Mouse (Mus musculus): ENCODE results near the gene Skida1.

The Skida1 gene

DNA sequence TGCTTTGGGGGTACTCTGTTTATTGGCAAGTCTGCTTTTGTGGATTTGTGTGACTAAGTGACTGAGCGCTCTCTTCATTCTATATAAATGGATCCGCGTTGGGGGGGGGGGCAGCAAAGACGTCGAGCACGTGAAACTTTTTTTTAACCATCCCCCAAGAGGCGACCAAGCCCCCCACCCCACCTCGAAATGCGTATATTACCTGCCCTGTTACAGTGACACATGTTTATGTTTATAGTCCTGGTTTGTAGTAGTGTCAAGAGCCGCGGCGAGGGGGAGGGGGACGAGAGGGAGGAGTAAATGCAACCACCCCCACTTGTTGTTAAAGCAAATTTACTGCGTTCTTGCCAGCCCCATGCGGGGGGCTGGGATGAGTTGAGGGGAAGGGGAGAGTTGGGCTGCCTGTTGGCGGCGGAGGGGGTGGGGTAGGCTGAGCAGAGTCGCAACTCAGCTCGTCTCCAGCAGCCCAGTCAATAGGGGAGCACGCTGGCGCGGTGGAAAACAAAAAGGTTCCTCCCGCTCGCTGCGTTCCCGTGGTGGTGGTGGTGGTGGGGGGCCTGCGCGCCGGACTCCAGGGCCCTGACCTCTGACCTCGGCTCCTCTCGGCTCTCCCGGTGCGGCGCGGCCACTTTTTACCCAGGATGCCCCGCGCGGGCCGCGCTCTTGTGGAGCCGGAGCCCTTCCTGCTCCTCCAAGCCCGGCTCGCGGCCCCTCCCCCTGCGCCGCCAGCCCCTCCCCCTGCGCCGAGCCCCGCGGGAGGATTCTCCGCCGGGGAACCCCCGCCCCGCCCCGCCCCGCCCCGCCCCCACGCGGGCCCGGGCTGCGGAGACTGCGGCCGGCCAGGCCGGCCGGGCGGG is 7.3 kb upstream of the Skida1 start:
- DNase-seq (ENCODE audit: low read depth, low spot score) = peak; percentile 95

DNA sequence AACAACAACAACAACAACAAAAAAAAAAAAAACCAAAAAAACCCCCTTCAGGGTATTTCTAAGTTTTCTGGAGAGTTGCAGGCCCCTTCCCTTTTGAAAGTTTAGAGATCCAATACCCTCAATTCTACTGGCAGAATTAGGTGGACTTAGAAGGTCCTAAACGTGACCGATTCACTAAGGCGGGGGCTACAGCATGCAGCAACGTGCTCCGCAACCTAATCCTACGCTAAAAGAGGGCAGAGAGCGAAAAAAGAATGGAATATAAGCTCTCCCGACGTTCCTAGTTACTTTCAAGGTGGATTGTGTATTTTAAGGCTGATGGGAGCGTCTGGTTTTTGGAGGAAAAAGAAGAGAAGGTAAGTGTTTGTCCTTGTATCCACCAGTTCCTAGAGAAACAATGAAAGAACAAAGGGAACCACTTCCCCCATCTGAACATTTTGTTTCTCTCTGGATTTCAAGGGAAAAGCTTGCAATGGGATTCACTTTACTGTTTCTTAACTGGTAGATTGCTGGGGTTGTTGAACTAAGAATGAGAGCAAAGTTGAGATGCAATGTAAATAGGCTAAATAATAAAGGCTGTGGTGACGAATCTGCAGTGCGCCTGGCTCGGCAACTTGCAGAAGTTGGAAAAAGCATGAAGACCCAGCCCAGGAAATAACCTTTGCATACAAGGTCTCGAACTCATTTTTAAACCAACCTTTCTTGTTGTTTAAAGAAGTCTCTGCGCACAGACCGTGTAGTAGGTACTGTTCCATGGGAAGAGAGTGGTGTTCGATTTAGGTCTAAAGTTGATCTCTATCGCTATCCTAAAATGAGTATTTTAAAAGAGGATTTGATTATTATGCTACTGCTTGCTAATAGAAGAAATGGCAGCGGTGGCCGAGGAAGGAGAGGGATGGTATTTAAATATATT is 6.4 kb upstream of the Skida1 start, which contains the start of gene Mllt10:
Mllt10 (plus strand) TSS at position 222 of the 913 bp plus-strand sequence.
- DNase-seq (ENCODE audit: low read depth, low spot score) = no peak

DNA sequence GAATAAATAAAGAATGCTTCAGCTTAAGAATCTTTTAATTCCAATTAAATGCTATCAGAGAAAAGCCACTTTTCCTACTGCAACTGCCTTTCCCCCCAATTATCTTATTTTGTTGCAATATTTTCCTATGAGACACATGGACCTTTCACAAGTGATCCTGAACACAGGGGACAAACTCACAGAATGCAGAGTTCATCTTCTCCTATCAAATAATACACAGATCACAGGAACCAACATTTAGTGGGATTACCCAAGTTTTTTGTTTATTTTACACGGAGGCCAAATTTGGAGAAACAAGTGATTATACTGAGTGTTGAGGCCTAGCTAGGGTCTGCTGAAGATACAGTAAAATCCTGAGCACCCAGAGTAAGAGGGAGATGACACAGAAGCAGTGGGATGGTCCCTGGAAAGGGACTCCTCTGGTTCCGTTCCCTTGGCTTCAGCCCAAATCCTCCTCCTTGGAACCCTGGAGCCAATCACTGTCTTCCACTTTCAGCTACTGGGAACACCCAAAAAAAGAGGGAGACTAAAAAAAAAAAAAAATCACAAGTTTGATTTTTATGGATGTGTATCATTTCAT is 5.2 kb upstream of the Skida1 start:
- peak; percentile 37 for DNase-seq (ENCODE audit: low read depth, low spot score)

GRCm38 (mm10) chr2:18053243-18053950 is 4.5 kb upstream of the Skida1 start:
- DNase-seq (ENCODE audit: low read depth, low spot score) = no peak

DNA sequence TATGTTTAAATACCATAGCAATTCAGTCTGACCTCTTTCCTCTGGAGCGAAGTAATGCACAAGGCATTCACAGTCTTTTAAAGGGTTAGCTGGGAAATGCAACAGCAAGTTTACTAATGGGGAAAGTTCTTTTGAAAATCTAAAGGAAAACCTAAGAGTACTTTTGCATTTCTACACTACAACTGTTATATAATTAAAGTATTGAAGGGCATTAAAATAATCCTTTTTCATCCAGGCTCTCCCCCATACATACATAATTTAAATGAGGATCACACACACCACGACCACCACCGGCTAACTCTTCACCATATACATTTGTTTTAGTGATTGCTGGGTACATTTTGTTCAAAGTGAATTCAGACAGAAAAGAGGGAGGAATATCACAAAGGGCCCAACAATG is 3.7 kb upstream of the Skida1 start:
- DNase-seq (ENCODE audit: low read depth, low spot score) = no peak

DNA sequence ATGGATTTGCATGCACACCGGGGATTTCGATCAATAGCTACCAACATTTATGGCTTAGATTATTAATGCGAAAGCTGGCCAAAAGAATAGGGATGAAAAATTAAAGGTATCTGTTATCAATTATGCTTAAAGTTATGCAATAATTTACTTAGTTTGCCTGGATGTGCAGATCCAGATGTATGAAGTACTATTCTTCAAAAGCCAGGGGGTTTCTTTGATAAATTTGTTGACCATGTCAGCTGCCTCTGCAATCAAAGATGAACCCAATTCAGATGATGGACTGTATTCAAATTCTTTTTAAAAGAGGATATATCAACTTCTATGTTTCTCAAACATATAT is 3.0 kb upstream of the Skida1 start:
- DNase-seq (ENCODE audit: low read depth, low spot score) = no peak

DNA sequence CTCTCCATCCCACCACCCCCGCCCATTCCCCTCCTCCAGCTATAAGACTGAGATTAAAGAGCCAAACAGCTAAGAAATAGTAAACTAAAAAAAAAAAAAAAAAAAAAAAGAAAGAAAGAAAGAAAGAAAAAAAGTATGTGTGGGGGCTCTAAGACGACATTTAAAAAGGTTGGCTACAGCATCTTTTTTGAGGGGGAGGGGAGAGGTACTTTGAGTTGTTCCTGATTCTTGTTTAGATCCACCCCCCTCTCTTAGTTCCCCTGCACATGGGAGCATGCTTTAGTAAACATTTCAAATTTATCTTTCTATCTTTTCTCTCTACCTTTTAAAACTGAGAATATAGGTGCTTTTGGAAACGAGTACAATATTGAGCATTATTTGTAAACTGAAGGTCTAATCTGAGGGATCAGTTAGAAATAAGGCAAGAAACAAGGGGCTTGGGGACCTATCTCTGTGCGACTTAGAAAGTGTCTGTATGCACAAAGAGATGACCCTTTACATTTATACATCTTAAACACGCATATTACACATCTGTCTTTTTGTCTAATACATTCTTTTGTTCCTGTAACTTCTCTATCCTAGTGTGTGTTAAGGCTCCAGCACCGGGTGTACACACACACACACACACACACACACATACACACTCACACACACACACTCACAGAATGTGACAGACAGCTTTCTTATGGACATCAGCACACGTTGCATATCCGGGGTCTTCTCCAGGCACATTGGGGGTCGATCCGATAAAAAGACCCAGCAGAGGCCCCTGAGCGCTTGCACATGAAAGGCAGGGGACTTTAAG is 2.4 kb upstream of the Skida1 start:
- DNase-seq (ENCODE audit: low read depth, low spot score) = no peak

GRCm38 (mm10) chr2:18050541-18050985 is 1.7 kb upstream of the Skida1 start:
- DNase-seq (ENCODE audit: low read depth, low spot score) = no peak

GRCm38 (mm10) chr2:18050018-18050417 is 1.2 kb upstream of the Skida1 start:
- no peak for DNase-seq (ENCODE audit: low read depth, low spot score)

- DNase-seq (ENCODE audit: low read depth, low spot score) = no peak
These were observed 499 bp upstream of the Skida1 start for GRCm38 (mm10) chr2:18049279-18049821.

GRCm38 (mm10) chr2:18047646-18048452 is 1.0 kb downstream of the Skida1 start:
- peak; percentile 85 for DNase-seq (ENCODE audit: low read depth, low spot score)

DNA sequence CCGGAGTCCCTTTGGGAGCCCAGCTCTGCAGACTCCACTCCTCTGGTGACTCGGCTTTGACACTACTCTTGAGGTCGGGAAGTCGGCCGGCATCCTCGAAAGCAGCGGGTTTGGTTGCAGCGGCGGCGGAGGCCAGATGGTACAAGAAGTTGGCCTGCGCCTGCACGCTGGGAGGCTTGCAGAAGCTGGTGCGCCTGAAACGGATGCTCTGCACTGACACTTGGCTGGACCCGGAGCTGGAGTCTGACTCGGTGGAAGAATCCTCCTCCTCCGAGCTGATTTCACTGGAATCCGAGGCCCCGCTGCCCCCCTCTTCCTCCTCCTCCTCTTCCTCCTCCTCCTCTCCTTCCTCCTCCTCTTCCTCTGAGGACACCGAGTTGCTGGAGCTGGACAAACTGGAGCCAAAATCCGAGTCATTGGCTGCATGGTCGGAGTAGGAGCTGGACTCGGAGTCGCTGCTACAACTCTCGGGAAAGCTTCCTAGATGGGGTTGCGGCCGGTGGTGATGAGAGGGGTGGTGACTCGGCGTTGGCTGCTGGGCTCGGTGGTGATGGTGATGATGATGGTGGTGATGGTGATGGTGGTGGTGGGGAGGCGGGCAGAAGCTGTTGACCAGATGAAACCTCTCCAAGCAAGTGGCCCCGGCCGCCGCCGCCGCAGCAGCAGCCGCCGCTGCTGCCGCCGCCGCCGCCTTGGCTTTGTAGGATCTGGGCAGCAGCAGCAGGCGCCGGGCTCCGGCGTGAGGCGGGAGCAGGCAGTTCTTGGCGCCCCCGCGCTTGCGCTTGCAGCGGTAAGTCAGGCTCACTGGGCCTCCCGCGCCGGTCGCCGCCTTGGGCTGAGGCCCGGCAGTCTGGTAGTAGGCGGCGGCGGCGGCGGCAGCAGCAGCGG is 1.8 kb downstream of the Skida1 start:
- DNase-seq (ENCODE audit: low read depth, low spot score) = peak; percentile 90

GRCm38 (mm10) chr2:18046186-18046585 is 2.7 kb downstream of the Skida1 start:
- DNase-seq (ENCODE audit: low read depth, low spot score) = no peak

- DNase-seq (ENCODE audit: low read depth, low spot score) = no peak
These were observed 3.1 kb downstream of the Skida1 start for GRCm38 (mm10) chr2:18045781-18046181.

DNA sequence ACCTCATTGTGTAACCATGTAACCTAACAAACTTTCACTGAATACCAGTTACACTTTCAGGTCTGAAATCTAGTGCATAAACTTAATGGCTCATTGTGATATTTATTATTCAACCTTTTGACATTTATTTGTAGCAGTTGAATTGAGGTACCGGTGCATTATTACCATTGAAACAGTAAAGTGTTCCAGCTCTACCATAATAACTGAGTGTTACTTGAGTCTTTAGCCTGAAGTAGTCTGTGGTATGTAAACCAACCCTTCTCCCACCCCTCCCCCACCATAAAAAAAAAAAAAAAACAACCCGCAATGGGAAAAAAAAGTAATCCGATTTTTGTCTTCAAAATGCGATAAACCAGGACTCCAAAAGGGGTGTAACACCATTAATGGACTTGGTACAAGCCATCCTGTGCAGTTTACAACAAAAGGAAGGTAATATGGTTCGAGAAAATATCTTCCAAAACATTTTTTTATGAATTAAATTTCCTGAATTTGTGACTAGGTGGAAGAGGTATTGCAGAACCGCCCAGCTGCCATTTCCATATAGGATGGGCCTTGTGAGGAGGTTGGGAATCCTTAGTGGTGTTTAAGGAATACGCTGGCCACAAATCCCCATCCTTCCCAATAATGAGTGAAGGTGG is 3.6 kb downstream of the Skida1 start:
- no peak for DNase-seq (ENCODE audit: low read depth, low spot score)

DNA sequence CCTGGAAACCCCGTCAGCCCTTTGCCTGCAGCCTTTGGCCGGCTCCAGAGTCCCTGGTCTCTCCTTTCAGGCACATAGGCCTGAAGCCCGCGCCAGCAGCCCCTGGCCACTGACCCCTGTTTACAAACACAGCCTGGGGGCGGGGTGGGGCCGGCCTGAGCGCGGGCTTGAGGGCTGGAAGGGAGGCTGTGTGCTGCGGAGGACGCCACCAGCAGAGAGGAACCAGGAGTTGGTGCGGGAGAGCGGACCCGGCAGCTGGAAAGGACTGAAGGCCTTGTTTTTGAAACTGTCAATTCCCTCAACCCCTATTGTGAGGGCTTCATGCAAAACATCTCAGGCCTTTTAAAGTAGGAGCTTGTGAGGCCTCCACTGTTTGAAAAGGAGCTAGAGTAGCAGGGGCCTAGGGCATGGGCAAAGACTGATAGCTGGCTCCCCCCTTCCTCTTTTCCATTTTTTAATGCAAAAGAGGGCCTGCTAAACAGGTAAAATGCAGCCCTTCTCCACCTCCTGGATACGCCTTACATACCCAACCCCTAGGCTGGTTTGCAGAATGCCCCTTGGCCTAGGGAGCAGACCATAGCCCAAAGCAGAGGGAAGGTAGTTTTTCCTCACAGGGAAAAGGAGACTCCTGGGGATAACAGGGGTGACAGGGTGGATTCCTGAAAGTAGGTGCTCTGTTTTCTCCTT is 7.5 kb downstream of the Skida1 start:
- DNase-seq (ENCODE audit: low read depth, low spot score) = no peak
